Mouse (Mus musculus): ENCODE data around the gene Dst.

- TF ChIP-seq CTCF (IDR thresholded peaks at IDR 0.05; ENCODE audit: low read depth, low read length) = no peak
- no peak for TF ChIP-seq TAL1 (conservative IDR thresholded peaks at IDR 0.05; ENCODE audit: low read depth, low read length)
These were observed 39.8 kb downstream of the Dst start for GRCm38 (mm10) chr1:33947838-33948237.
